Mouse (Mus musculus): Measurements from ENCODE around the gene Lgals9. TPM values are rescaled to one million over a fixed set of nuclear protein-coding genes. Genes with fewer than 3 reads are reported as not detected.
A peak's percentile ranks its signal among the peaks of the same experiment; 100 is the strongest.
"Not testable (repeated sequence)": the region's sequence is repeated elsewhere in the genome, so short reads cannot be mapped to it uniquely, and the experiment has no call there.

The Lgals9 gene
- total RNA-seq, 2 experiments from 2014 or later = 73.6 to 478 TPM

- peak; percentile 48 for ATAC-seq (replicated peaks; ENCODE audit: poor library complexity)
Measured at GRCm38 (mm10) chr11:79008007-79008775, 23.4 kb upstream of the Lgals9 start.

- not testable (repeated sequence) for ATAC-seq (replicated peaks; ENCODE audit: poor library complexity)
Measured at GRCm38 (mm10) chr11:79007356-79007755, 22.6 kb upstream of the Lgals9 start.

GRCm38 (mm10) chr11:79006417-79006816, 21.7 kb upstream of the Lgals9 start:
- no peak for ATAC-seq (replicated peaks; ENCODE audit: poor library complexity)

- ATAC-seq (replicated peaks; ENCODE audit: poor library complexity) = peak; percentile 80
Measured at GRCm38 (mm10) chr11:79005578-79006394, 21.0 kb upstream of the Lgals9 start.

GRCm38 (mm10) chr11:79003769-79004638, 19.3 kb upstream of the Lgals9 start:
- ATAC-seq (replicated peaks; ENCODE audit: poor library complexity) = no peak

- peak; percentile 54 for ATAC-seq (replicated peaks; ENCODE audit: poor library complexity)
Measured at GRCm38 (mm10) chr11:79003053-79003768, 18.5 kb upstream of the Lgals9 start.

GRCm38 (mm10) chr11:79002551-79002951, 17.8 kb upstream of the Lgals9 start:
- ATAC-seq (replicated peaks; ENCODE audit: poor library complexity) = 0 out of 2 replicates have a peak, but pooled peaks have one; percentile 4

- ATAC-seq (replicated peaks; ENCODE audit: poor library complexity) = no peak
Measured at GRCm38 (mm10) chr11:79001871-79002270, 17.1 kb upstream of the Lgals9 start.

GRCm38 (mm10) chr11:78999118-78999517, 14.4 kb upstream of the Lgals9 start:
- ATAC-seq (replicated peaks; ENCODE audit: poor library complexity) = no peak

GRCm38 (mm10) chr11:78990875-78991543, 6.3 kb upstream of the Lgals9 start:
- not testable (repeated sequence) for ATAC-seq (replicated peaks; ENCODE audit: poor library complexity)

GRCm38 (mm10) chr11:78990096-78990495, 5.3 kb upstream of the Lgals9 start:
- ATAC-seq (replicated peaks; ENCODE audit: poor library complexity) = no peak

- not testable (repeated sequence) for ATAC-seq (replicated peaks; ENCODE audit: poor library complexity)
Measured at GRCm38 (mm10) chr11:78989206-78989605, 4.5 kb upstream of the Lgals9 start.

- ATAC-seq (replicated peaks; ENCODE audit: poor library complexity) = no peak
Measured at GRCm38 (mm10) chr11:78986311-78987002, 1.7 kb upstream of the Lgals9 start.

GRCm38 (mm10) chr11:78985505-78985904, 759 bp upstream of the Lgals9 start:
- ATAC-seq (replicated peaks; ENCODE audit: poor library complexity) = no peak

- ATAC-seq (replicated peaks; ENCODE audit: poor library complexity) = no peak
Measured at GRCm38 (mm10) chr11:78983539-78983938, 1.2 kb downstream of the Lgals9 start.

- ATAC-seq (replicated peaks; ENCODE audit: poor library complexity) = peak; percentile 34
Measured at GRCm38 (mm10) chr11:78982513-78983291, 2.0 kb downstream of the Lgals9 start.

- no peak for ATAC-seq (replicated peaks; ENCODE audit: poor library complexity)
Measured at GRCm38 (mm10) chr11:78982042-78982441, 2.7 kb downstream of the Lgals9 start.

GRCm38 (mm10) chr11:78980083-78980634, 4.6 kb downstream of the Lgals9 start:
- peak; percentile 25; the same call in 1 of the 2 replicates for ATAC-seq (replicated peaks; ENCODE audit: poor library complexity)
